Mouse (Mus musculus) liver, adult 2 months (tissue): Measurements from ENCODE around the gene Il18rap.

ENCODE experiments used
- CTCF ChIP-seq: fragments of 200-500 bp; IDR thresholded peaks from 2 replicates; pipeline ENCODE4 v1.5.1; 2011; ENCODE audit warnings: low read depth, low read length, control low read depth
- POLR2A ChIP-seq: fragments of 200-500 bp; IDR thresholded peaks from 2 replicates; pipeline ENCODE4 v1.6.1; 2011; ENCODE audit warnings: low read length, control low read depth; ENCODE audit not compliant: insufficient read depth; ENCODE audit errors: extremely low read depth

DNA sequence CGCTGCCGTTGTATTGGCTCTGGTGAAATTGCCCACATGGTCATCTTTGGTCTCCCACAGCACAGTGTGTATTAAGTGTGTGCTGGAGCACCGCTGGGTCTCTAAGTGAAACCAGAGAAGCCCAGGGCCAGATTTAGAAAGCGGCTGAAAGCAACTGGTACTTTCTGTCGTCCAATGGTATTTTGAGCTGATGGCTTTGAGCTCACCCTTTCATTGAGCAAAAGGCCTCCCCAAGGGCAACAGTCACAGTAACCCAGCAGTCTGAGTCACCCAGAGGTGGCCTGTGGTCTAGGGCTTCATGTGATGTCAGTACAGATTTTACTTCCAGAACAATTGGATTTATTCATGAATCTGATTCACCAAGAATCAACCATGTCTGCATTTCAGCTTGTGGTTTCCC, 71.6 kb downstream of the Il18rap start:
- TF ChIP-seq CTCF (no peak), POLR2A (no peak)
